ENCODE assay signal across 23 mouse cellular contexts in the genomic region with DNA sequence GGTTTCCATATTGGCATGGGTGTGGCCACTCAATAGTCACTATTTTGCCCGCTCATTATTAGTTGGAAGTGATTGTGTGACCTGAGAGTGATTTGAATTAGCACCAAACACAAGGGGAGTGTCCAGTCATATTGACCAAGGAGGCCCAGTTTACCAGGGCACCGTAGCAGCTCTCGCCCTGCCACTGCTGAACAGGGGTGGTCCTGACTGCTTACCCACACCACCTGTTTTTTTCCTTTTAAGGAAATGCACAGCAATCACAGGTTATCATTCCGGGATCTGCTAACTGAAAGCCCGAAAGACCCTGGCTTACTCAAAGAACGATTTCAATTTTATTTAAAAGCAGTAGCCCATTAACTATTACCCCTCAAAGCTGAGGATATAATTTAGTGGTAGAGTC. TPM values are rescaled to one million over a fixed set of nuclear protein-coding genes. Genes with fewer than 3 reads are reported as not detected.
A peak's percentile ranks its signal among the peaks of the same experiment; 100 is the strongest.
DNase-seq lines count a peak whose midpoint lies in the region; ATAC-seq and TF ChIP-seq lines count a peak whose summit lies in the region.
"Had no signal": no experiment of that assay in that cellular context is flagged by ENCODE, and none has a peak within 500 bp of the region (broad histone marks: within the 10 kb centered on the region; RNA-seq: fewer than 3 reads in every experiment).

No protein-coding gene starts in this region.

- intact Hi-C loops in heart, postnatal 10 days (cut with DNase I), result no loop called here

- no peak for ATAC-seq in midbrain, embryonic 11.5 days (ENCODE audit: low FRiP score)
- ATAC-seq in midbrain, postnatal 0 days (ENCODE audit: low FRiP score), result no peak
- peak; percentile 44 for ATAC-seq in monocyte, adult 5-6 weeks (replicated peaks; ENCODE audit: insufficient number of reproducible peaks, low FRiP score, low TSS enrichment, poor library complexity, severe bottlenecking)
- ATAC-seq in frontal cortex, adult (ENCODE audit: low TSS enrichment), result no peak
- ATAC-seq: activated CD4-positive, CD25-positive, alpha-beta regulatory T cell, adult 4 months; forebrain, embryonic 13.5 days; forebrain, embryonic 16.5 days; intestine, postnatal 0 days had no signal

- H3K4me2 ChIP-seq in midbrain, embryonic 11.5 days, result no peak overlapping the region
- H3K4me2 ChIP-seq in midbrain, postnatal 0 days (ENCODE audit: low read depth, low read length, poor library complexity, severe bottlenecking), result no peak overlapping the region
- H3K4me2 ChIP-seq: forebrain, embryonic 13.5 days; heart, embryonic 13.5 days; hindbrain, embryonic 12.5 days; hindbrain, embryonic 15.5 days had no signal

- no peak overlapping the region for H3K9ac ChIP-seq in midbrain, embryonic 11.5 days (ENCODE audit: low read length)
- H3K9ac ChIP-seq in midbrain, postnatal 0 days (replicated peaks; ENCODE audit: low read length, poor library complexity, severe bottlenecking), result no peak overlapping the region
- H3K9ac ChIP-seq: forebrain, embryonic 13.5 days; heart, embryonic 13.5 days; hindbrain, embryonic 12.5 days; hindbrain, embryonic 15.5 days had no signal

- no peaks in the 10 kb centered on the region for H3K9me3 ChIP-seq in midbrain, embryonic 11.5 days (ENCODE audit: control insufficient read depth, low read length)
- no peaks in the 10 kb centered on the region for H3K9me3 ChIP-seq in midbrain, postnatal 0 days (ENCODE audit: low read length)
- H3K9me3 ChIP-seq: forebrain, embryonic 10.5 days; forebrain, embryonic 13.5 days; heart, embryonic 13.5 days; hindbrain, embryonic 12.5 days; hindbrain, embryonic 15.5 days had no signal

- peaks cover 6% of the 10 kb centered on the region for H3K4me1 ChIP-seq in midbrain, embryonic 11.5 days (ENCODE audit: control insufficient read depth, insufficient read depth, low read length)
- peaks cover 8% of the 10 kb centered on the region for H3K4me1 ChIP-seq in midbrain, postnatal 0 days (ENCODE audit: insufficient read depth, low read length)

- no peak overlapping the region for H3K4me3 ChIP-seq in midbrain, embryonic 11.5 days (ENCODE audit: low read depth, low read length)
- H3K4me3 ChIP-seq in midbrain, postnatal 0 days (ENCODE audit: low read depth, low read length), result no peak overlapping the region
- H3K4me3 ChIP-seq: forebrain, embryonic 10.5 days; forebrain, embryonic 13.5 days; heart, embryonic 13.5 days; hindbrain, embryonic 12.5 days; hindbrain, embryonic 15.5 days had no signal

- H3K27ac ChIP-seq in midbrain, embryonic 11.5 days (ENCODE audit: low read depth, low read length), result no peak overlapping the region
- no peak overlapping the region for H3K27ac ChIP-seq in midbrain, postnatal 0 days (ENCODE audit: low read depth, low read length)
- H3K27ac ChIP-seq: forebrain, embryonic 10.5 days; forebrain, embryonic 13.5 days; heart, embryonic 13.5 days; hindbrain, embryonic 12.5 days; hindbrain, embryonic 15.5 days had no signal

- 92% methylated on average over 6 of the region's 6 CpGs for WGBS in midbrain, embryonic 11.5 days
- WGBS in midbrain, postnatal 0 days, result 94% methylated on average over 6 of the region's 6 CpGs

- H3K27me3 ChIP-seq in midbrain, embryonic 11.5 days (ENCODE audit: control insufficient read depth, insufficient read depth, low read length), result no peaks in the 10 kb centered on the region
- H3K27me3 ChIP-seq in midbrain, postnatal 0 days (ENCODE audit: insufficient read depth, low read length), result no peaks in the 10 kb centered on the region
- H3K27me3 ChIP-seq: forebrain, embryonic 13.5 days; heart, embryonic 13.5 days; hindbrain, embryonic 12.5 days; hindbrain, embryonic 15.5 days had no signal

- no peak for TF ChIP-seq CTCF in midbrain, postnatal 0 days (IDR thresholded peaks at IDR 0.05)

- H3K36me3 ChIP-seq in midbrain, embryonic 11.5 days (ENCODE audit: control insufficient read depth, insufficient read depth, low read length), result no peaks in the 10 kb centered on the region
- H3K36me3 ChIP-seq in midbrain, postnatal 0 days (ENCODE audit: insufficient read depth, low read length), result no peaks in the 10 kb centered on the region
- H3K36me3 ChIP-seq: hindbrain, embryonic 12.5 days; hindbrain, embryonic 15.5 days had no signal

- DNase-seq in heart, adult 11 months, result peak; percentile 87
- no peak for DNase-seq in heart, postnatal 10 days
- peak; percentile 59 for DNase-seq in midbrain, embryonic 11.5 days (ENCODE audit: low spot score, missing footprints)
- DNase-seq in midbrain, postnatal 0 days (ENCODE audit: low spot score), result no peak
- DNase-seq: adrenal gland, adult 8-10 months; adrenal gland, postnatal 25 days; B cell, adult 2 months; cerebellum, adult 18-20 months; cerebellum, adult 9-10 months; cerebellum, postnatal 14 days; gastrocnemius, postnatal 36 days; heart, adult 18-20 months; kidney, adult 2 months had no signal

RNA-seq across cellular contexts. Expression of gene Arhgap31, which starts 35.9 kb away (rescaled TPM):
- 10 to 100 TPM; 58.3 to 65.7 TPM for total RNA-seq in heart, postnatal 10 days (2021)
- polyA plus RNA-seq in midbrain, embryonic 11.5 days (2014; fragmentation: Nextera tagmentation; extraction: Ambion mirVana), result 7.1 and 8.4 TPM in 2 replicates
- 10.0 and 10.5 TPM in 2 replicates for total RNA-seq in midbrain, postnatal 0 days (2014; rRNA removed)
- 2.9 and 3.2 TPM in 2 replicates for polyA plus RNA-seq in midbrain, postnatal 0 days (2015; fragmentation: Nextera tagmentation; extraction: Ambion mirVana)
- 8.6 to 14.4 TPM (median 13.7 TPM) in 3 replicates for total RNA-seq in monocyte, adult 5-6 weeks (2017)

Comparison
In these comparisons a context has a peak if more than half of its experiments do, and no peak if none do; other contexts are left out.
1. DNase-seq: peak in heart, adult 11 months (single experiment) and midbrain, embryonic 11.5 days (single experiment); none in heart, postnatal 10 days (0 of 2) and midbrain, postnatal 0 days (single experiment).